Mouse (Mus musculus) hindbrain, embryonic 13.5 days (tissue): Measurements from ENCODE around the gene 9230112D13Rik. TPM values are rescaled to one million over a fixed set of nuclear protein-coding genes. Genes with fewer than 3 reads are reported as not detected.

Experiments
- ATAC-seq: fragments of 200-750 bp; cut with Nextera tagmentation; 2 replicates; pipeline ENCODE4 v1.8.0; 2017; ENCODE audit warnings: moderate TSS enrichment; ENCODE audit not compliant: low FRiP score
- H3K27ac ChIP-seq: fragments of 300-500 bp; sonication (generic); 2 replicates; pipeline ENCODE4 v1.5.1; 2015; ENCODE audit warnings: inconsistent platforms, mild to moderate bottlenecking, moderate library complexity
- H3K27me3 ChIP-seq: fragments of 300-500 bp; sonication (generic); 2 replicates; pipeline ENCODE4 v1.6.1; 2015; ENCODE audit warnings: mild to moderate bottlenecking, inconsistent platforms
- H3K36me3 ChIP-seq: fragments of 300-500 bp; sonication (generic); 2 replicates; pipeline ENCODE4 v1.6.1; 2015; ENCODE audit warnings: mild to moderate bottlenecking, inconsistent platforms
- H3K4me1 ChIP-seq: fragments of 300-500 bp; sonication (generic); replicated peaks from 2 replicates; pipeline ENCODE4 v1.6.1; 2015; ENCODE audit warnings: inconsistent platforms
- H3K4me2 ChIP-seq: fragments of 300-500 bp; sonication (generic); 2 replicates; pipeline ENCODE4 v1.6.1; 2015; ENCODE audit warnings: inconsistent platforms, mild to moderate bottlenecking, moderate library complexity
- H3K4me3 ChIP-seq: fragments of 300-500 bp; sonication (generic); 2 replicates; pipeline ENCODE4 v1.5.1; 2015; ENCODE audit warnings: mild to moderate bottlenecking, inconsistent platforms
- H3K9ac ChIP-seq: fragments of 300-500 bp; sonication (generic); 2 replicates; pipeline ENCODE4 v1.6.1; 2015; ENCODE audit warnings: mild to moderate bottlenecking, inconsistent platforms
- H3K9me3 ChIP-seq: fragments of 300-500 bp; sonication (generic); 2 replicates; pipeline ENCODE4 v1.6.1; 2016; ENCODE audit warnings: inconsistent platforms
- WGBS: fragments of 180-500 bp; shearing (Covaris S2); methylation state at CpG from one replicate; pipeline ENCODE4 v1.1.7; 2015; 5-methylcytosine and 5-hydroxymethylcytosine counted together
- polyA plus RNA-seq: library from polyadenylated mRNA; unstranded; fragments of >200 nt; fragmentation: Nextera tagmentation; extraction: Ambion mirVana; gene quantifications from 2 replicates; pipeline ENCODE4 v1.2.1, GENCODE M21; 2015

The 9230112D13Rik gene
- polyA plus RNA-seq, result not detected in 2 replicates

DNA sequence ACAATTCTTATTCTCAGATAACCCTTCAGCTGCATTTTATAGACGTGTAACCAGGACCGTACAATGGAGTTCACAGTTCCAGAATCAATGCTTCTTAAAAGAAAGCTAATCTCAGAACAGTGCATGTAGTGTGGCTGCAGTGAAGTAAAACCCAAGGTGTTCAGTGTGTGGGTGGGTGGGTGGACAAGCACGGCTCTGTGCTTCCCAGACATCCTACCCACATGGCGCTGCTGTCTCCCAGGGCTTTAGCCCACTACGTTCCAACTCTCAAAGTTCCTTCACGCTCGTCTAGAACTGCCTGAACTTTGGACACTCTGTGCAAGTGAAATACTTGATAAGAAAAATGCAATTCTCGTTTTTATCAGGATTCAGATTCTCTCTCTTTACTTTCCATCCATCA is at the start of gene 9230112D13Rik:
9230112D13Rik (minus strand) TSS at position 101 of the 400 bp plus-strand sequence.
- WGBS, result 91% methylated on average over 8 of the region's 8 CpGs
- H3K36me3 ChIP-seq, result no peaks in the 10 kb centered on the region
- no peak for ATAC-seq
- no peaks in the 10 kb centered on the region for H3K9me3 ChIP-seq
- no peak within 1 kb of the TSS for H3K4me2 ChIP-seq
- no peak within 1 kb of the TSS for H3K4me3 ChIP-seq
- H3K9ac ChIP-seq, result no peak within 1 kb of the TSS
- H3K27ac ChIP-seq, result no peak within 1 kb of the TSS
- H3K4me1 ChIP-seq, result no peaks in the 10 kb centered on the region
- H3K27me3 ChIP-seq, result no peaks in the 10 kb centered on the region

DNA sequence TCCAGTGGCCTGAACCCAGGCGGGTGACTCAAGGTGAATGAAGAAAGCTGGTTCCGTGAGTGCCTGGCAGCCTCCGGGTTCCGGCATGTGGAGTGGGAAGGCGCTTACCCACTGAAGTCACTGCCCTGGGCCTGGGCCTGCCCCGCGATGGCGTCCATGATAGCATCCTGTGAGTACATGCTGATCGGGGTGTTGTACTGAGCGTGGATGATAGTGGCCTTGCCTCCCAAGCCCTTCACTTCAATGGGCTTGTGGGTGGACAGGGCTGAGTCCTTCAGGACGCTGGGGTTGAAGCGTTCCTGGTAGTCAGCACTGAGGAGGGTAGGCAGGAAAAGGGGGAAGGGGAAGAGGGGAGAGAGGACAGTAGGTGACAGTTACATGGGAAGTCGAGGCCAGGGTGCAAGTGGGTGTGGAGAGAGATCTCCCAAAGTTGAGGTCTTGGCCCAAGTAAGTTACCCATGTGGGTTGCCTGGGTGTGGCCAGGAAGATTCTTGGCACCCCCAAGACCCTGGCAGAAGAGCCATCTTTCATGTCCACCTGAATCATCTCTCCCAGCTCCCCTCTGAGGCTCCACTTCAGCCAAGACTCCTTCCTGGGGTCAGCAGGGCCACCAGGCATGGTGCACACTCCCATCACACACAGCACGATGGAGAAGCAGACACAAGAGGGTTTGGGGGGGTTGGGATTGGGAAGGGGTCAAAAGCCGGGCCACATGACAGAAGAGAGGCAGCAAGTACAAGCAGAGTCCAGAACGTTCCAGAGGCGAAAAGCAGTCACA is 49.2 kb upstream of the 9230112D13Rik start:
- Histone ChIP-seq H3K4me2 (no peak overlapping the region), H3K27me3 (0 out of 2 replicates have a peak, but pooled peaks cover 13% of the 10 kb centered on the region), H3K4me1 (peaks cover 13% of the 10 kb centered on the region), H3K4me3 (no peak overlapping the region), H3K9ac (no peak overlapping the region), H3K27ac (no peak overlapping the region), H3K36me3 (no peaks in the 10 kb centered on the region), H3K9me3 (no peaks in the 10 kb centered on the region)
- no peak for ATAC-seq
- 88% methylated on average over 17 of the region's 17 CpGs for WGBS

DNA sequence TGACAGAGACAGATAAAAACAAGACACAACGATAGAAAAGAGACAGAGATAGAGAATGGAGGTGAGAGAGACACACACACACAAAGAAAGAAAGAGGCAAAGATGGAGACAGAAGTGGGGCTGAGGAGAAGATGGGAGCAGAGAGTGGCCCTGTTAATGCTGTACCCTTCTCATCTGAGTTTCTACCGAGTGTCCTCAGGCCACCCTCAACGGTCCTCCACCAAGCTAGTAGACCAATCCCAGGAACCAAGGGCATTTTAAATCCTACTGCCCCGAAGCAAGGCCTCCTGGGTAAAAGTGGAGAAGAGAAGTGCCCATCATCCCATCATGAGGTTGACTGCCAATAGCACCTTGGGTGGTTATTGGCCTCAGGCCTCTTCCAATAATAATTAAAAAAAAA is 48.3 kb upstream of the 9230112D13Rik start:
- Histone ChIP-seq H3K9ac (no peak overlapping the region), H3K4me3 (no peak overlapping the region), H3K4me1 (peaks cover 13% of the 10 kb centered on the region), H3K9me3 (no peaks in the 10 kb centered on the region), H3K27me3 (0 out of 2 replicates have a peak, but pooled peaks cover 13% of the 10 kb centered on the region), H3K4me2 (no peak overlapping the region), H3K36me3 (no peaks in the 10 kb centered on the region), H3K27ac (no peak overlapping the region)
- no peak for ATAC-seq
- WGBS, result 85% methylated on average over 4 of the region's 4 CpGs

DNA sequence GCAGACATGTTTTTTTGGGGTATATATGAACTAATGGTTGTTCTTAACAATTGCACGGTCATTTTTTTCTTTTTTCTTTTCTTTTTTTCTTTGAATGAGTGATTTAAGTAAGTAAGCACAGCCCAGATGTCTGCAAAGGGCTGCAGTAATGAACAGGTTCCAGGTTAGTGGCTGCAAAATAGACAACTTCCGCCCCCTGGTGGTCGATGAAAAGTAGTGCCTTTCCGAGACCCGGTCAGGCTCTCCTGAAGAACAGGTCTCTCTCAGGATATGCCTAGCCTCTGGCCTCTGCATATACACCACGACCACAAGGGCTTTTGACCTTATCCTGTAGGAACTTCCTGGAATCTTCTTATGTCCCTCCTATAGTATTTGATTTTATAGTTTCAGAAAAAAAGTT is 47.7 kb upstream of the 9230112D13Rik start:
- no peak overlapping the region; the same call in 1 of the 2 replicates for H3K9ac ChIP-seq
- H3K4me2 ChIP-seq, result peak overlapping the region; percentile 61
- H3K9me3 ChIP-seq, result no peaks in the 10 kb centered on the region
- H3K4me1 ChIP-seq, result peaks cover 13% of the 10 kb centered on the region
- no peak overlapping the region for H3K27ac ChIP-seq
- peak overlapping the region; percentile 40 for H3K4me3 ChIP-seq
- 0 out of 2 replicates have a peak, but pooled peaks cover 13% of the 10 kb centered on the region for H3K27me3 ChIP-seq
- peak; percentile 79 for ATAC-seq
- no peaks in the 10 kb centered on the region for H3K36me3 ChIP-seq
- 2% methylated on average over 6 of the region's 6 CpGs for WGBS

DNA sequence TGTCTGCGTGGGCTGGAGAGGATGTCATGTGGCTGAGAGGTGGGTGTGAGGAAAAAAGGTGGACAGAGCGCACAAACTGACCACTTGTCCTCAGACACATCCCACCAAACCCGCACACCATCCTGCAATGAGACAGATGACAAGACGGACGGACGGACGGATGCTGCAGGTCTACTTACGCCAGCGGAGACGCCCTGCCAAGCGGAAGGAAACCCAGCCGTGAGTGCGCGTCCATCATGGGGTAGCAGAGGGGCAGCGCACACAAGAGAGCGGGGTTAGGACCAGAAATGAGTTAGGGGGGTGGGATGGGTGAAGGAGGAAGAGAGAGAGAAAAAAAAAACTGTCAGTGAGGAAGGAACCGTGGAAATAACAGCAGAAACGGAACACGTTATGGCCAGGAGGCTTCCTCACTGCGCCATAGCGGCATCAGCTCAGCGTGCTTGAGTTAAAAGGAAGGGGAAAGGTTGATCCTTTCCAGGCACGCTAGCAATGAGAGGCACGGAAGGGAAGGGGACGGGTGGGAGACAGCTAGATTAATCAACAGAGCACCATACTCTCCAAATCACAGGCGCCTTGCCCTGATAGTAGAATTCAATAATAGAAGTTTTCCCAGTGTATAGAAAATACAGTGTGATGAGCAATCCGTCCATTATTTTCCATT is 47.1 kb upstream of the 9230112D13Rik start:
- H3K4me1 ChIP-seq, result peaks cover 13% of the 10 kb centered on the region
- H3K36me3 ChIP-seq, result no peaks in the 10 kb centered on the region
- H3K4me2 ChIP-seq, result peak overlapping the region; percentile 61
- H3K9me3 ChIP-seq, result no peaks in the 10 kb centered on the region
- 0 out of 2 replicates have a peak, but pooled peaks cover 13% of the 10 kb centered on the region for H3K27me3 ChIP-seq
- WGBS, result 40% methylated on average over 27 of the region's 27 CpGs
- peak overlapping the region; percentile 40 for H3K4me3 ChIP-seq
- 0 out of 2 replicates have a peak, but pooled peaks have one; percentile 43 for ATAC-seq
- no peak overlapping the region for H3K27ac ChIP-seq
- H3K9ac ChIP-seq, result peak overlapping the region; percentile 66

DNA sequence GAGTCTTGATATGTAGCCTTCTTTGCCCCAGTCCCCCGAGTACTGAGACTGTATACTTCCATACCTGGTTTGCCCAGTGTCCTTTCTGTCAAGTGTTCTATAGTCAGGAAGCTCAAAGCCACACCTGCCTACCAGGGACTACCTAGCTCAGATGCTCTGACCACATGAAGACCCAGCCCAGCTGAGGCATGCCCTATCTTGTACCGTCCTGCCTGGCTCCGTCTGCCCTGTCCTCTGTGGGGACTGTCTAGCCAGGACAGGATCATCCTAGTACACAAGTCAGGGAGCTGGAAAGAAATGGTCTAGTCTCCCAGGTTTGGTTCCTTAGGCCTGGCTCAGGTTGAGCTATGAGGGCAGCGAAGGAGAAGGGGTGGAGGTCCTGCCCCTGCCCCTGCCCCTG is 46.0 kb upstream of the 9230112D13Rik start:
- Histone ChIP-seq H3K36me3 (no peaks in the 10 kb centered on the region), H3K9me3 (no peaks in the 10 kb centered on the region), H3K9ac (no peak overlapping the region; the same call in 1 of the 2 replicates), H3K27ac (no peak overlapping the region), H3K4me1 (peaks cover 13% of the 10 kb centered on the region), H3K27me3 (0 out of 2 replicates have a peak, but pooled peaks cover 13% of the 10 kb centered on the region), H3K4me3 (no peak overlapping the region), H3K4me2 (no peak overlapping the region)
- 82% methylated on average over 4 of the region's 4 CpGs for WGBS
- no peak for ATAC-seq

DNA sequence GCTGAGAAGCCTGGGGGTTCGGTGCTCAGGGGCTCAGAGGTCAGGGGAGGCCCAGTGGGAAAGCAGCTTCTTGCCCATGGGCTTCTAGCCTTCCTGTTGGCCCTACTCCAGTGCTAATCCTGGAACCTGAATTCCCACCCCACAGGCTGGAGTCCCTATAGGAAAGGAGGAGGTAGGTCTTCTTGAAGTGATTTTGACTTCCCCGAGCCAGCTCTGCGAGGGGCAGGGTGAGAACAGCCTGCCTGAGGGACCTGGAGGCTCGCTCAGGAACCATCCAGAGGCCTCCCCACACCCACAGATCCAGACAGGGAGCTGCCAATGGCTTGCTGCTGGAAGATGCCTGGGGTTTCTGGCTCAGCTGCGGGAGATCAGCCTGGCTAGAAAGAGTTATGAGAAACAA is 45.1 kb upstream of the 9230112D13Rik start:
- Histone ChIP-seq H3K9me3 (no peaks in the 10 kb centered on the region), H3K27ac (no peak overlapping the region), H3K36me3 (no peaks in the 10 kb centered on the region), H3K9ac (no peak overlapping the region), H3K4me2 (no peak overlapping the region), H3K4me3 (no peak overlapping the region), H3K4me1 (peaks cover 10% of the 10 kb centered on the region), H3K27me3 (0 out of 2 replicates have a peak, but pooled peaks cover 13% of the 10 kb centered on the region)
- no peak for ATAC-seq
- WGBS, result 66% methylated on average over 5 of the region's 5 CpGs

DNA sequence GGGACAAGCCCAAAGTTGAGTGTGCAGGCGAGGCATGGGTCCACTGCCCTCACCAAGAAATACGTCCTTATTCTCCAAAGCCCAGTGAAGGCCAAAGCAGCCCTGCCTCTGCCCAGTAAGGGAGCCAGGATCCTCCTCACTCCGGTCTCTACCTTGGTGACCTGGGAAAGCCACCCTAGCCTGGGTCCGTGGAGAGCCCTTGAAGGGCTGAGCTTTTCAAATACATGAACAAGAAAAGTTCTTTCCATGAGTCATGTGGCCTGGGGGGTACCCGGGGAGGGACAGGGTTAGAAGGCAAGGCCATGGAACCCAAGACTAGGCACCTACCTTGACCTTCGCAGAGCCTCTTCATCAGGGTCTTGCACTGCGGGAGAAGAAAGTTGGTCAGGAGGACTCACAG is 43.9 kb upstream of the 9230112D13Rik start:
- H3K9me3 ChIP-seq, result no peaks in the 10 kb centered on the region
- H3K27me3 ChIP-seq, result 0 out of 2 replicates have a peak, but pooled peaks cover 13% of the 10 kb centered on the region
- WGBS, result 95% methylated on average over 7 of the region's 7 CpGs
- no peak overlapping the region for H3K9ac ChIP-seq
- H3K4me2 ChIP-seq, result no peak overlapping the region
- ATAC-seq, result no peak
- H3K36me3 ChIP-seq, result no peaks in the 10 kb centered on the region
- H3K27ac ChIP-seq, result no peak overlapping the region
- H3K4me1 ChIP-seq, result peaks cover 10% of the 10 kb centered on the region
- no peak overlapping the region for H3K4me3 ChIP-seq

DNA sequence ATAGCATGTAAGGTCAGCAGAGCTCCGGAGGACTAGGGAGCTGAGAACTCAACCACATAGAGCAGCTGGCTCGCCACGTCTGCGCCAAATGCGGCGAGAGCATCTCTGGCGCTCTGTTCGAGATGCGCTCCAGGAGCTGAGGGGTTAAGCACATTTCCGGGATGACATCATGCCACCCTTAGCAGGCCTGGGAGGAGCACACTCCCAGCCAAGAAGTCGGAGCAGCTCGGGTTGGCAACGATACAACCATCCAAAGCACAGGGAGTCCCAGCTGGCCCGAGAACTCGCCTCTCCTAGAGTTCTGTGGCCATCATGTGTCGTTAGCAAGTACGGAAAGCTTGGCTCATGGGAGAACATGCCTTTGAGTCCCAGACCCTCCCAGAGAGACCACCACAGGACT is 43.1 kb upstream of the 9230112D13Rik start:
- H3K9me3 ChIP-seq, result no peaks in the 10 kb centered on the region
- H3K36me3 ChIP-seq, result no peaks in the 10 kb centered on the region
- H3K4me3 ChIP-seq, result no peak overlapping the region
- 73% methylated on average over 17 of the region's 17 CpGs for WGBS
- no peak overlapping the region for H3K9ac ChIP-seq
- peaks cover 10% of the 10 kb centered on the region for H3K4me1 ChIP-seq
- no peak overlapping the region for H3K27ac ChIP-seq
- ATAC-seq, result no peak
- H3K4me2 ChIP-seq, result no peak overlapping the region
- 0 out of 2 replicates have a peak, but pooled peaks cover 13% of the 10 kb centered on the region for H3K27me3 ChIP-seq

DNA sequence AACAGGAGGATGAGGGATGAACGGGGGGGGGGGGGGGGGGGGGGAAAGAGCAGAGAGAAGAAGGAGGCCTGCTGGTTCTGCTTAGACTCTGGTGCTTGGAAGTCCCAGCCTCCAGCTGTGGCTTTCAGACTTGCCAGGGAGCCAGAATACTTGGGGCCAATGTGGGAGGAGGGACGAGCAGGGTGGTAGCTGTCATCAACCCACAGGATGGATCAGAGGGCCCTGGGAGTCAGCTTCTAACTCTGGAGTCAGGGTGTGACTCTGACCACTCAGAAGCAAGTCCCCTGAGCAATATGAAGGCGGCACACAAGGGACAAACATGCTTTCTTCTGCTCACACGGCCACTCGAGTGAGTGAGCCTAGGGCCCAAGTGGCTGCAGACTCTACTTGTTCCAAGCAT is 42.0 kb upstream of the 9230112D13Rik start:
- ATAC-seq, result no peak
- Histone ChIP-seq H3K4me2 (no peak overlapping the region), H3K9ac (no peak overlapping the region), H3K27me3 (0 out of 2 replicates have a peak, but pooled peaks cover 13% of the 10 kb centered on the region), H3K36me3 (no peaks in the 10 kb centered on the region), H3K4me3 (no peak overlapping the region), H3K9me3 (no peaks in the 10 kb centered on the region), H3K27ac (no peak overlapping the region), H3K4me1 (peaks cover 6% of the 10 kb centered on the region)
- WGBS, result 64% methylated on average over 5 of the region's 5 CpGs

DNA sequence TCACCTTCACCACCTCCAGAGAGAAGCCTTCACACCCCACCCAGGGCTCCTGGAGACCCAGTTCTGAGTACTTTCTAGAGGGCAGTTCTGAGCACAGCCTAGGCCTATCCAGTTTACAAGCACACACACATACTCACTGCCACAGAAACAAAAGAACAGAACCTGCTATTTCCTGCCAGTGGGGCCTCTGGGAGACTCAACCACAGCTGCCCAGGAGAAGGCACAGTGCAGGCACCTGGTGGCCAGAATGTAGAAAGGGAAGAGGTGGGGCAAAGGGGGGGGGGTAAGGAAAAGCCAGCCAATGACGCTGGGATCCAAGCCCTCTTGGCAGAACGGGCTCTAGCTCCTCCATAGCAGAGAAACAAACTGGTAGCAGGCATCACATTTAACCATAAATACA is 39.8 kb upstream of the 9230112D13Rik start:
- Histone ChIP-seq H3K36me3 (no peaks in the 10 kb centered on the region), H3K4me3 (no peak overlapping the region), H3K9me3 (no peaks in the 10 kb centered on the region), H3K27me3 (0 out of 2 replicates have a peak, but pooled peaks cover 3% of the 10 kb centered on the region), H3K9ac (no peak overlapping the region), H3K27ac (no peak overlapping the region), H3K4me1 (no peaks in the 10 kb centered on the region), H3K4me2 (no peak overlapping the region)
- WGBS, result 29% methylated on average over 2 of the region's 2 CpGs
- ATAC-seq, result no peak

DNA sequence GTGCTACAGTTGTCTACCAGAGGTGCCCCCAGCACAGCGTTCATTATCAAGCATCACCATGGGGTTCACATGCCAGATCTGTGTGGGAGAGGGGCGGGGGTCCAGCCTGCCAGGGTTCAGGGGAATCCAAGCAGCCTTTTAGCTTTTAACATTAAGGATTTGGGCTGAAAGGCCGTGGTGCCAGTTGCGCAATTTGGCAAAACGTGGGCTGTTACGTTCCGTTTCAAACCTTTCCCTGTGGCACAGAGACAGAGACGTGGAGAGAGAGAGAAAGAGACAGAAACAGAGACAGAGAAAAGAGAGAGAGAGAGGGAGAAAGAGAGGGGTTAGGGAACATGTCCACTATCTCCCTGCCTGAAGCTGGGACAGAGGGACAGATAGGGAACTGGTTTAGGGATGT is 39.0 kb upstream of the 9230112D13Rik start:
- WGBS, result 92% methylated on average over 8 of the region's 8 CpGs
- ATAC-seq, result no peak
- no peaks in the 10 kb centered on the region for H3K27me3 ChIP-seq
- H3K4me2 ChIP-seq, result no peak overlapping the region
- H3K4me1 ChIP-seq, result no peaks in the 10 kb centered on the region
- H3K4me3 ChIP-seq, result no peak overlapping the region
- H3K27ac ChIP-seq, result no peak overlapping the region
- no peaks in the 10 kb centered on the region for H3K36me3 ChIP-seq
- no peak overlapping the region for H3K9ac ChIP-seq
- H3K9me3 ChIP-seq, result no peaks in the 10 kb centered on the region
